Mouse (Mus musculus) induced T-regulatory cell, adult 2 months (primary cell): ENCODE results near the gene Hyou1.
"Not testable (repeated sequence)": the region's sequence is repeated elsewhere in the genome, so short reads cannot be mapped to it uniquely, and the experiment has no call there.

Experiments
- DNase-seq: peaks from one replicate; pipeline ENCODE4 v3.0.0-alpha.2; 2012; ENCODE audit warnings: low read depth

The Hyou1 gene

DNA sequence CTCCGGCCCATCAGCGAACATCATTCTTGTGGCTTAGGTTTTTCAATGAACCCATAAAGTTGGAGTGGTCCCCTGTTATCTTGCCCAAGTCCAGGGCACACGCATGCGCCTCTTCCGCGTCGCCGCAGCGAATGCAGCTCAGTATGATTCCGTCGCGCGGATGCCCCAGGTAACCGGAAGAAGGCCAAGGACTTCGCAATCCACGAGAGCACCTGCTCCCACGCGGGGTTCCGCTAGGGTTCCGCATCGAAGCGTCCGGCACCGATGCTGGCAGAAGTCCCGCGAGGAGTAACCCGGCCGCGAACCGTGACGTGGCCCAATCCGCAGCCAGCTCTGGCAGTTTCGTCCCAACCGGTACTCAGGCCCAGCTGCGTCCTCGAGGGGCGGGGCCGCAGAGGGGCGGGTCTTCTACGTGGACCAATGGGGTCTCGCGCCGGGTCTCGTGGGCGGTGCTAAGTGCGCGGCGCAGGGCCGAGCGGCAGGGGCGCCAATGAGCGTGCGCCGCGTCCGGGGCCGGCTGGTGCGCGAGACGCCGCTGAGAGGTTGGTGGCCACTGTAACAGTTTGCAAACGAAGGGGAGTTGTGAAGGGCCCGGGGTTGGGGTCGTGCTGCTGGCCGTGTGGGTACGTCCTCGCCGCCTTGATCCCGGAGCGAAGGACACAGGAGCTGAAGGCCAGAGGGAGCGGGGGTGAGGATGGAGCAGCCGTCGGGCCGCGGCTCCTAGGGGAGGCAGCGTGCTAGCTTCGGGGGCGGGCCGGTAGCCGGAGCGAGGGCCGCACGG, at the start of gene Hyou1:
TSS of gene Hyou1 (plus strand) at position 437 of the 781 bp plus-strand sequence.
- DNase-seq = peak; percentile 99

DNA sequence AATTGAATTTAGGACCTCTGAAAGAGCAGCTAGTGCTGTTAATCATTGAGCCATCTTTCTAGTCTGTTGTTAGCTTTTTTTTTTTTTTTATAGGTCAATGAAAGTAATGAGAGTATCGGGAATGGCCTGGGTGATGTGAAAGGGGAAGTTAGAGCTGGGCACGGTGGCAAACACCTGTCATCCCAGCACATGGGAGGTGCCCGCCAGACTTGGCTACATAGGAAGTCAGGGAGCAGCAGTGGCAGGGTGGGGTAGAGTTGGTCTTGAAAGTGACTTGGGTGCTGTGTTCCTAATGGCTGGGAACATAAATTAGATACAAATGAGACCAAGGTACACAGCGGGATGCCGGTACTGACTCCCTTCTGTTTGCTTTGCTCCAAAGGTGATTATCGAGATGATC, 48.6 kb upstream of the Hyou1 start:
- DNase-seq = no peak

DNA sequence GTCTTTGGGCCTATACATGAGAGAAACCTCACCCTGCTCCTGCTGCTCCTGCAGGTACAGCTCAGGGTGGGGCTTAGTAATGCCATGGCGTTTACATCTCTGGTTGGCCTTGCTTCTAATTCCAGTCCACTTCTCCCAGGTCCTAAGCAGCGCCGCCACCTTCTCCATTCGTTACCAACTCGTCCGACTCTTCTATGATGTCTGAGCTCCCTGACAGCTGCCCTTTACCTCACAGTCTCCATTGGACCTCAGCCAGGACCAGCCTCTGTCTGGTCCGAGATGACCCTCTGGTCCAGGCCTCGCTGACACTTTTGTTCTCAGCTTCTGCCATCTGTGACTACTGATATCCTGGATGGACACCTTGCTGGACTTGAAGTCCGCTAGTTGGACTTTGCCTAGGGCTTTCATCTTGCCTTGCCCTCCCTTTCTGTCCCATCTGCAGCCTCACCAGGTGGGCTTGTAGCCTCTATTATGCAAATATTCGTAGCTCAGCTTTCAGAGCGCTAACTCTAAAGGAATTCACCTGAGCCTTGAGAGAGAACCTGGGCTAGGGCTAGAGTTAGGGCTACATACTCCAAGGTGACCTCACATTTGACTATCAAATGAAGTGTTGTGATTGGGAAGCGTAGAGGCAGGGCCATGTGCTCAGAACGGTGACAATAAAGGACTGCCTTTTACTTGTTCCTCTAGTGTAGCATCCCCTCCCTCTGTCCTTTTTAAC, 46.2 kb upstream of the Hyou1 start:
- no peak for DNase-seq

DNA sequence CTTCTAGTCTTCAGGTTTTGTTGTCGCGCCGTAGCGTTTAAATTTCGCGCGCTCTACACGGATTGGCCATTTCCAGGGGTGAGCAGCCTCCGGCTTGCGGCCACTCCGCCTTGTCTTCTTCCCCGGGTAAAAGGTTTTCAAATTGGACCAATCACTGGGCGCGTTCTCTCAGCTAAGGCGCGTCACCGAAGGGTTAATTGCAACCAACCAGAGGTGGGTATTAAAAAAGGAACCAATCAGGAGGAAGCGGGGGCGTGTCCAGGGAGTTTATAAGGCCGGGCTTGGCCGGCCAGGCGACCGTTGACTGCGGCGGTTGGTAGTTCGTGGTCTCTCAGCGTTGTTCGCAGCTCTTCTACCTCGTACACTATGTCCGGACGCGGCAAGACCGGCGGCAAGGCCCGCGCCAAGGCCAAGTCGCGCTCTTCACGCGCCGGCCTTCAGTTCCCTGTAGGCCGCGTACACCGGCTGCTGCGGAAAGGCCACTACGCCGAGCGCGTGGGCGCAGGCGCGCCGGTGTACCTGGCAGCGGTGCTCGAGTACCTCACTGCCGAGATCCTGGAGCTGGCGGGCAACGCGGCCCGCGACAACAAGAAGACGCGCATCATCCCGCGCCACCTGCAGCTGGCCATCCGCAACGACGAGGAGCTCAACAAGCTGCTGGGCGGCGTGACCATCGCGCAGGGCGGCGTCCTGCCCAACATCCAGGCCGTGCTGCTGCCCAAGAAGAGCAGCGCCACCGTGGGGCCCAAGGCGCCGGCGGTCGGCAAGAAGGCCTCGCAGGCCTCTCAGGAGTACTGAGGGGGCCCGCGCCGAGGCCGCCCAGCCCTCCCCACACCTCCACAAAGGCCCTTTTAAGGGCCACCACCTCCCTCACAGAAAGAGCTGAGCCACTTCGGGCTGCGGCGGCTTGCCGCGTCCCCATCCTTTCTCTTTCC, 44.6 kb upstream of the Hyou1 start, which contains the start of gene H2afx:
TSS of gene H2afx (plus strand) at position 299 of the 935 bp plus-strand sequence.
- peak; percentile 100 for DNase-seq

DNA sequence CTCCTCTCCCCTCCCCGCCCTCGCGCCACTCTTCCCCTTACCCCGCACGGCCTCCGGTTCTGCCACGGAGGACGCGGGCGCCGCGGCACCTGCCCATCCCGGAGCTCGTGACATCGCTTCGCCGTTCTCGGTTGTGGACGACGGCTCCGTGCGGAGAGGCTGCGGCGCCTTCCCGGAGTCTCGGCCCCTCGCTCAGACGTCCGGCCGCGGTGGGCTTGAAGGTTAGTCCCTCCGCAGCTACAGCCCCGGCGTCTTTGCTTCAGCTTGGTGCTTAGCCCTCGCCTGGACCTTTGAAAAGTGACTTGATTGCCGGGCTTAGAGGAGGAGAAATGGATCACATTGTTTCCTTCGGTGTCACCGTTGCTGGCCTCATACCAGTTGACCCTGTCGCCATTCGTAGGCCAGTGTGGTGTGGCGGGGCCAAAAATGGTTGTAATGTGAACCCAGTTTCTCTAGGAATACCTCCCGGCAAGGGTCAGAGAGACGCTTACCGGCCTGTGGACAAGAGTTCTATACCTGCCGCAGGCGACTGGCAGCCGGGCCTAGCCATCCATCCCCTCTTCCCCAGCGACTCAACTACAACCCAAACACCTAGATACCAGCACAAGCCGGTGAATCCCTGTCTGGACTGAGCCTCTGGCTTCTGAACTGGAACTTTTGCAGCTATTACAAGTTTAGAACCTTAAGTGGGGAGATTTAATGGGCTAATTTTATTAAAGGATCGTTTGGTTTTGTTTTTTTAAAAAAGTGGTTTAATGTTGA, 43.8 kb upstream of the Hyou1 start:
- DNase-seq = peak; percentile 49

DNA sequence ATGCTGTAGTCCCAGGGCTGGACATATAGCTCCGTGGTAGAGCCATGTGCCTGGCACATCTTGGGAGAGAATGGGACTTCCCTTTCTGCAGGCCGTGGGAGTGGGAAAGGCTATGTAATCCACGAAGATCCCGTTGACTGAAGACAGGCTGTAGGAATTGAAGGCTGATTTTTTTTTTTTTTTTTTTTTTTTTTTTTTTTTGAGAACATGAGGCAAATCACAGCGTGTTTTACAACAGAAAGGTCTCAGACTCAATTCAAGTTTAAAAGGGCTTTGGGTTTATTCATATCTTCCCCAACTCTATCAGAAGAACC, 43.2 kb upstream of the Hyou1 start:
- DNase-seq = no peak

DNA sequence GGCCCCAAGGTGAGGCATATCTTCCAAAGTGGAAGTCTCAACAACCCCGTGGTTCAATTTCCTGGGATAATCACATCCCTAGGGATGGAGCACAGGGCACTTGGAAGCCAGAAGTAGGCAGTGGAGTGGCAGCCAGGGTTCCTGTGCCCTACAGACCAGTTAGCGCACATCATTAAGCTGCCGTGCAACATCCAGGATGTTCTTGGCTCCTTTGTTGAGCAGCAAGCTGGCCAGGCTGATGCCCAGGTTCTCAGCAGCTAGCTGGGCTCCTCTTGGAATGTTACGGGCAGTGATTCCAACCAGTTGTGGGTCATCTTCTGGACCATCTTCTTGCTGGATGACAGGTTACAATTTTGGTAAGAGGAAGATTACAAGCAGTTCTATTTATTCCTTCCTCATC, 42.8 kb upstream of the Hyou1 start:
- DNase-seq = not testable (repeated sequence)

DNA sequence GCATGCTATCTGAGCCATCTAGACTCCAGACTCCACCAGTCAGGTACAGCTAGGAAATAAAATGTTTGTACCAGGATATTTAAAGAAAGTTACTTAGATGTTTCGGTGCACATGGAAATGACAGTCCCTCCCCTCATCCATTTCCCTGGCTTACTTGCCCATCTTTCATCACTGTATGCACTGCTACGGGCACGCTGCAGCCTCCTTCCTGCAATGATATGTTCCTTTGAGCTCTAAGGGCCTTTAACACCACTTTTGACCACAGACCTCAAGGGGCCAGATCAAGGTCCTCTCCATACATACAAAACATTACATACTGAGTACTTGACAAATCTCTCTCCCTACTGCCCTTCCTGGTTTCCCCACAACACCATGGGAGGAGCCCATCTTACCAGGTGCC, 42.3 kb upstream of the Hyou1 start:
- peak; percentile 32 for DNase-seq

DNA sequence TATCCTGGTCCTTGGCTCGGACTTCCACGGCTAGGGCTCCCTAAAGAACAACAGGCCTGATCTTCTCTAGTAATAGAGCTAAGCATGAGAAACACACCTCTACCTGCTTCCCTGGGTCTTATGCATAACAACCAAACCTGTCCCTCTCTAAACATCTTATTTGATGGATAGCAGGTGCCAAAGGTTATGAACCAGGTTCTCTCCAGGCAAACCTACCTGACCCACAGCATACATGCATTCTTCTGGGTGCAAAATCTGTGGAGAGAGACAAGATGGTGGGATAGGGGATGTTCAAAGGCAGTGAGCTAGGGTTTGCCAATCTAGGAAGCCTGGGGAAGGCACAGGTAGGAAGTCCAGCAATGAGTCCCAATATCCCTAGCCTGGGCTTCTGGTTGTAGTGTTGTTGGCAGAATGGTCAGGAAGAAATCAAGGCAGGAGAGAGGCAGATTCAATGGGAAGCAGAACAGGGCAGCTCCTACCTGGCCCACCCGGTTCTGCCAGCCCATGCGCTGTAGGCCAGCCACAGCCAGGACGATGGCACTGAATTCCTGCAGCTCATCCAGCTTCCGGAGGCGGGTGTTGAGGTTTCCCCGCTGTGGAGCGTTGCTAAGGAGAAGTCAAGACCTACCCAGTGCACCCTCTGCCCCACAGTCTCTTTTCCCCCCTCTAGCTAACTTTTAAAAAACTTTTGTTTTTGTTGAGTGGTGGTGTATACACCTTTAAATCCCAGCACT, 41.7 kb upstream of the Hyou1 start:
- no peak for DNase-seq

DNA sequence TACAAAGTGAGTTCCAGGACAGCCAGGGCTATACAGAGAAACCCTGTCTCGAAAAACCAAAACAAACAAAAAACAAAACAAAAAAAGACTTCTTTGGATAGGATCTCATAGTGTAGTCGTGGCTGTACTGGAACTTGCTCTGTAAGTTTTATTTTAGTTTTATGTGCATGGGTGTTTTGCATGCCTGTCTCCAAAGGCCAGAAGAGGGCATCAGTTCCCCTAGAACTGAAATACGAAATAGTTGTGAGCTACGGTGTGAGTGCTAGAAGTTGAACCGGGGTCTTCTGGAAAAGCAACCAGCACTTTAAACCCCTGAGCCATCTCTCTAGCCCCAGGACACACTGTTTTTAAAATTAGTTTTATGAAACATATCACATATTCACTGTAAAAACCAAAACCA, 40.7 kb upstream of the Hyou1 start:
- DNase-seq = no peak

DNA sequence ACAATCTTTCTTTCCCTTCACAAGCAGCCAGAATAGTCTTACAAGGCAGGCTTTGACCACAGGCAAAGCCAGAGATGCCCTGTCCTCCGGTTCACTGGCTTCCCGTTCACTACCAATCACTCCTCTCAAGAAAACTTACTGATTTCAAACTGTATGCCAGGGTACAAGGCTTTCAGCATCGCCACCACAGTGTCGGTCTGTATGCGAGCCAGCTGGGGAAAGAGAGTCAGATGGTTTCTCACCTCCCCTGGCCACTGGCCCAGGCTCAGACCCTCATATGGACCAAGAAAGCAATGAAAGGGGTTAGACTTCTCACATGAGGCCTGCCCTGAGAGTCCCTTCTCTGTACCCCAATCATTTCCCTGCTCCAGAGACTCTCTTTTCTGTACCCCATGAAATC, 37.8 kb upstream of the Hyou1 start:
- DNase-seq = no peak

DNA sequence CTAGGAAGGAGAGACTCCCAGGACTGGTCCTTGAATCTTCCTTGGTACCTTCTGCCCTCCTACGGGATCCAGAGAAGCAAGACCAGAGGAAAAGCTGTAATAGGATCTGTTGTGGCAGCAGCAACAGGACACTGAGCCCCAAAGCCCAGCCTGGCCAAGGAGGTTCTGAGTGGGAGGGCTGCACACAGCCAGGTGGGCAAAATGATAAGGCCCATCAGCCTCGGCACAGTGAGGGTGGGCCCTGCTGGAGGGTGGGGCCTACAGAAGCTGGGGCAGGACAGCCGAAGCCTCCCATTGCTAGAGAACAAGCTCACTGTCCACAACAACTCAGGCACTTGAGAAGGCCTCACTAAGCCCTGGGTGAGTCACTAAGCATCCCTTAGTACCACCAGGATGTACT, 37.1 kb upstream of the Hyou1 start:
- no peak for DNase-seq

DNA sequence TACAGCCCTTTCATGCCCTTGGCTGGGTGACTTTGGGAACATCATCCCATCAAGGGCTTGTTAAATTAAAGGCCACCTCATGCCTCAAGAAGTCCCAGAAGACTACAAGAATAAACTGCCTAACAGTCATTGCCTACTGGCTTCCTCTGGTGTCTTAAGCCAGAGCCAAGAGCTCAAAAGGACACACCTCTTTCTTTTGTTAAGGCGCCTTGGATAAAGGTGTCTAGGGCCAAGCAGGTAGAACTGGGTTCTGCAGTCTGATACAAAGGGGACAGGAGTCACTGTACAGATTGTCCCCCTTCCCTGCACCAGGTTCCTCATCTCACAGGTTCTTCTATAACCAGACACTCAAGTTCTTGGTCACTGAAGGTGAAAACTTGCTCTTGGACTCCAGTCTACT, 36.7 kb upstream of the Hyou1 start:
- no peak for DNase-seq

DNA sequence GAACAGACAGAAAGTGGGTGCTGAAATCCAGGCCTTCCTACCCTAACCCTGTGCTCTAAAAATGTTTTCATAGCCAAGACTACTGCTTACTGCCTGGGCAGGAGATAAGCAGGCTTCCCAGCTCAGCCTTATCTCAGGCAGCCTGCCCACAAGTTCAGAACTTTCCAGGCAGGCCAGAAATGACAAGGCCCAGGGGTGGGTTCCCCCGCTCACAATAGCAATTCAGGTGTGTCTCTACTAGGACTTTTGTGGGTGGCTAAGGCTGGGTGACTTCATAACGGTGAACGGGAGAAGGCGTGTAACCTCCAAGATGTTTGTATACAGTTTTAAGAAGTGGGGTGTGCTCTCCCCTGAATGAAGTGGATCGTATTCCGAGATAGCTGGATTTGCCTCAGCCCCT, 36.0 kb upstream of the Hyou1 start:
- no peak for DNase-seq

DNA sequence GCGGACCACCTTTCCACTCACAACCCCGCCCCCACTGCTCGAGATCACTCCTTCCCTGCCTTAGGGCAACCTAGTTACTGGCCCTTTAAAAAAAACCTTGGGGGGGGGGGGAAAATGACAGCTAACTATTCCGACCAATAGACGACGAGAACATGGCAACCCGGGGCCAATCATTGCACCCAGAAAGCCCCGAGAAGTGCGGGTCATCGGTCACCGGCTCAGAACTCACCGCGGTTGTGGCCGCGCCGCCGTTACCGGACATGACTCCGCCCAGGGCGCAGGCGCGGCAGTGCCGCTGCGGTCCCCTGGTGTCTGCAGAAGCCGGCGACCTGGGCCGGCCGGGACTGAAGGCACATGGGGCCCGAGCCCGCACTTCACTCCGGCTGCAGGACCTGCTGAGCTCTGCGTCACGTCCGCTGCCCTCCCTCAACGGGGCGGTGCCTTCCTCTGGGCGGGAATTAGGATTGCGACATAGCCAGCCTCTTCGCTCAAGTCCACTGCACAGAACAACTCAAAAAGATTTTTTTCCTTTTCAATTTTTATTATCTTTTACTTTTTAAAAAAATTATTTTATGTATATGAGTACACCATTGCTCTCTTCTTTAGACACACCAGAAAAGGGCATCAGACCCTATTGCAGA, 35.4 kb upstream of the Hyou1 start, which contains the start of gene Hmbs:
TSS of gene Hmbs (minus strand) at position 448 of the 641 bp plus-strand sequence.
- peak; percentile 95 for DNase-seq

DNA sequence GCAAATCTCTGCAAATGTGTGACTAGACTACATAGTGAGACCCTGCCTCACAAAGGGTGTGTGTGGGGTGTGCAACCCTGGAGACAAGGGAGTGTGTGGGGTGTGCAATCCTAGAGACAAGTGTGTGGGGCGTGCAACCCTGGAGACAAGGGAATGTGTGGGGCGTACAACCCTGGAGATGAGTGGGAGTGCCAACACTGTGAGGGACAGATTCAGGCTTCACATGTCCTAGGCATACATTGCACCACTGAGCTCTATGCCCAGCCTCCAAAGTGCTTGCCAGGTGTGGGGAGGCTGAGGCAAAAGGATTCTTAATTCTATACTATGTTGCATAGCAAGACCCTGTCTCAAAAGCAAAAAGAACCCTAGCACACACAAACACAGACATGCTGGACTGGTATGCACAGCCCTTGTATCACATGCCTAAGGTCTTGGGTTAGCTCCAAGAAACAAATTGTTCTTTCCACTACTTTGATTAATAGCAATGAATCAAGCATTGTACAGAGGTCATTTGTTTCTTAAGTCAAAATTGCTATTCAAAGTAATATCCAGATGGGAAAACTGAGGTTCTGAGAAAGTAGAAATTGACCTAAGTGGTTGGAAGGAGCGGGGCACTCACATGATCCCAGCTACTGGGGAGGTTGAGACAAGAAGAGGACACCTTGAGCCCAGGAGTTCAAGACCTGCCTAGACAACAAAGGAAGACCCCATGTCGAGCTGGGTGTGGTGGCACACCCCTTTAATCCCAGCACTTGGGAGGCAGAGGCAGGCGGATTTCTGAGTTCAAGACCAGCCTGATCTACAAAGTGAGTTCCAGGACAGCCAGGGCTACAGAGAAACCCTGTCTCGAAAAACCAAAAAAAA, 33.5 kb upstream of the Hyou1 start:
- DNase-seq = no peak

DNA sequence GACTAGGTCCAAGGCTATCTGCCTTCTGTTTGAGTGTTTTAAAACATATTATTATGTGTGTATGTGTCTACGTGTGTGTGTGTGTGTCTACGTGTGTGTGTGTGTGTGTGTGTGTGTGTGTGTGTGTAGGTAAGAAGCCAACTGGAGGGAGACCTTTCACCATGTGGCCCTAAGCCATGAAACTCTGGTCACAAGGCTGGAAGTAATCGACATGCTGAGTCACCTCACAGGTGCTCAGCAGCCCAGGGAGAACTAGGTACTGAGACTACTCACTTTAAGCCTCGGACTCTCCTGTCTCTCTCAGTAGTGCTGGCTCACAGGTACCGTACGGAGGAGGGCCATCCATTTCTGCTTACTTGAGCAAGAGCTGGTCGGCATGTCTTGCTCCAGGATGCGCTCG, 32.1 kb upstream of the Hyou1 start:
- no peak for DNase-seq

DNA sequence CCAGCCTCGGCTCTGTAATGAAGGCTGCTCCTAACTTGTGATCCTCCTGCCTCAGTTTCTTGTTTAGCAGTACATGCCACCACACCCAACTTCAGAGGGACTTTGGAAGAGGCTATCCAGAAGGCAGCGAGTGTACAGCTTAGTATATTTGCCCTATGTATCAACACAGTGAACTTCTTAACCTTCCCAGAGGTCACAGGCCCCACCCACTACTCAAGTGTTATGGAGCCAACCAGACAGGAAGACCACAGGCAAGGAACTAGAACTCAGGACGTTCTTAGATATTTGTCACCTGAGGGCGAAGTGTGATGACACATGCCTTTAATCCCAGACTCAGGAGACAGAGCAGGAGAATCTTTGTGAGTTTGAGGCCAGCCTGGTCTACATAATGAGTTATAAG, 31.7 kb upstream of the Hyou1 start:
- DNase-seq = no peak

DNA sequence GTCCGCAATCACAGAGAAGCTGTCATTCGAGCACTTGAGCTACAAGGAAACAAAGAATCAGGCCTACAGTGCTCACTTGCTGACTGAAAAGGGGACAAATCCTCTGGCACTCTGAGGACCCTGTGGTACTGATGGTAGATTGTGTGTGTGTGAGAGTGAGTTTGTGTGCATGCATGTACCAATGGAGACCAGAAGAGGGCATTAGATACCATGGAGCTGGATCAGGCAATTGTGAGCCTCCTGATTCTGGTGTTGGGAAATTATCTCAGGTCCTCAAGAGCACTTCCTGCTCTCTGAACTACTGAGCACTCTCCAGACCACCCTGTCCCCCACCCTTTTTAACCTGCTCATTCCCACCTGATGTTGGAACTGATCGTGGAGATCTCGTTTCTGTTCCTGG, 30.7 kb upstream of the Hyou1 start:
- DNase-seq = no peak

DNA sequence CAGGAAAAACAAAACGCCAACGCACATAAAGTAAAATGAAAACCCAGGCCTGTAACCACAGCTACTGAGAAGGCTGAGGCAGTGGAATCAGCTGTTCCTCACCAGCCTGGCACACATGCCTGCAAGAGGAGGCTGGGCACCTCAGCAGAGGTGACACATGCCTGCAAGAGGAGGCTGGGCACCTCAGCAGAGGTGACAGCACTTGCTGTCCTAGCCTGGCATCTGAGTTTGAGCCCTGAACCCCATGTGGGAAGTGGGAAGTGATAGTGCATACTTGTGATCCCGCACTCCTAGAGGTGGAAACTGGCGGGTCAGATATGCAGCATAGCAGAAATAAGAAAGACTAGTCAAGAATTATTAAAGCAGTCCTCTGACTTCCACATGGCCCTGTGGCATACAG, 27.9 kb upstream of the Hyou1 start:
- no peak for DNase-seq
